Mouse (Mus musculus) MEL (cell line): ENCODE measurements around the gene Tgds.

Source experiments
- ELF1 ChIP-seq: IDR thresholded peaks from 2 replicates; pipeline ENCODE4 v1.6.1; 2014; ENCODE audit warnings: low read depth, mild to moderate bottlenecking, inconsistent platforms, low read length, improper control_type of control experiment, moderate library complexity
- ETS1 ChIP-seq: IDR thresholded peaks from 2 replicates; pipeline ENCODE4 v1.6.1; 2012; ENCODE audit warnings: low read depth, mild to moderate bottlenecking, inconsistent platforms, low read length, improper control_type of control experiment, moderate library complexity
- HCFC1 ChIP-seq: IDR thresholded peaks from 2 replicates; pipeline ENCODE4 v1.6.1; 2012; ENCODE audit warnings: low read depth, mild to moderate bottlenecking, inconsistent platforms, low read length, improper control_type of control experiment, moderate library complexity
- MAX ChIP-seq: IDR thresholded peaks from 2 replicates; pipeline ENCODE4 v1.6.1; 2011; ENCODE audit warnings: low read length, improper control_type of control experiment
- POLR2A ChIP-seq, 2 experiments: IDR thresholded peaks; 2 replicates each; pipeline ENCODE4 v1.6.1; 2011 to 2012; ENCODE audit warnings: low read length in 2 of 2, mild to moderate bottlenecking in 2 of 2, control low read depth in 1 of 2, improper control_type of control experiment in 1 of 2, low read depth in 1 of 2, moderate library complexity in 1 of 2; ENCODE audit not compliant: control insufficient read depth in 1 of 2, insufficient read depth in 1 of 2, poor library complexity in 1 of 2
- RCOR1 ChIP-seq: IDR thresholded peaks from 2 replicates; pipeline ENCODE4 v1.6.1; 2012; ENCODE audit warnings: low read depth, mild to moderate bottlenecking, inconsistent platforms, low read length, improper control_type of control experiment
- TBP ChIP-seq: IDR thresholded peaks from 2 replicates; pipeline ENCODE4 v1.8.0; 2011; ENCODE audit warnings: low read depth, low read length, improper control_type of control experiment
- UBTF ChIP-seq: IDR thresholded peaks from 2 replicates; pipeline ENCODE4 v1.6.1; 2012; ENCODE audit warnings: low read depth, mild to moderate bottlenecking, inconsistent platforms, low read length, improper control_type of control experiment, moderate library complexity, borderline replicate concordance; ENCODE audit not compliant: insufficient read depth
- USF2 ChIP-seq, 2 experiments: IDR thresholded peaks; 2 replicates each; pipeline ENCODE4 v1.6.1; 2011 to 2012; ENCODE audit warnings: improper control_type of control experiment in 2 of 2, low read length in 2 of 2, borderline replicate concordance in 1 of 2, inconsistent platforms in 1 of 2, low read depth in 1 of 2, mild to moderate bottlenecking in 1 of 2; ENCODE audit not compliant: insufficient read depth in 1 of 2
- ZMIZ1 ChIP-seq: IDR thresholded peaks from 2 replicates; pipeline ENCODE4 v1.6.1; 2012; ENCODE audit warnings: low read depth, mild to moderate bottlenecking, inconsistent platforms, low read length, improper control_type of control experiment, moderate library complexity
- ZNF384 ChIP-seq: IDR thresholded peaks from 2 replicates; pipeline ENCODE4 v1.6.1; 2012; ENCODE audit warnings: low read depth, mild to moderate bottlenecking, inconsistent platforms, low read length, improper control_type of control experiment

DNA sequence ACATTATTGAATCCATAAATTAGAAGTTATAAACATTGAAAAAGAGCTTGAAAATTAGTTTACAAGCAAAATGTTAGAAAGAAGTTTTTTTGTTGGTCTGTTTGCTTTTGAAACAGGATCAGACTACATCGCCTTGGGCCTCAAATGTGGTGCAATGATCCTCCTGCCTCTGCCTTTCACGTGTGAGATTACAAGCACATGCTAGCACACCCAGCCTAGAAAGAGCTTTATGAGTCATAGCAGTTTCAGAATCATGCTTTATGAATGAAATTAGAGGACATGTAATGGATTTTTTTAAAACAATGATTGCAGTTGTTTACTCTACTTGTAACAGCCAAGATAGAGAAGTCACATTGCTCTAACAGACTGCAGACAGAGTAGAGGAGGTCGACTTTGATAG, 29.2 kb upstream of the Tgds start:
- TF ChIP-seq POLR2A (IDR thresholded peaks at IDR 0.05; ENCODE audit: control insufficient read depth in 1 of 2, insufficient read depth in 1 of 2, low read depth in 1 of 2, low read length in 2 of 2, poor library complexity in 1 of 2) (no peak), TBP (no peak), ZMIZ1 (no peak), ETS1 (no peak), USF2 (IDR thresholded peaks at IDR 0.05; ENCODE audit: borderline replicate concordance in 1 of 2, insufficient read depth in 1 of 2, low read depth in 1 of 2, low read length in 2 of 2) (no peak), HCFC1 (no peak), UBTF (no peak), MAX (no peak), ZNF384 (no peak), RCOR1 (no peak), ELF1 (no peak)
